Mouse (Mus musculus) embryo, embryonic 11.5 days (tissue): ENCODE measurements at regions not wholly inside any gene's neighbourhood (a gene's known extent, or its start where the extent isn't known, plus 50 kb on each side); places are given as distances from the start of the nearest gene placed in this dataset.

Experiments used
- DNase-seq: peaks from one replicate; pipeline ENCODE4 v3.0.0-alpha.2; 2012; ENCODE audit warnings: low read depth, low spot score

GRCm38 (mm10) chr14:78225677-78226076, 82.2 kb downstream of the Tnfsf11 start:
- DNase-seq: no peak

GRCm38 (mm10) chr14:78216229-78216963, 91.4 kb downstream of the Tnfsf11 start:
- no peak for DNase-seq

GRCm38 (mm10) chr14:78215491-78215890, 92.4 kb downstream of the Tnfsf11 start:
- DNase-seq: no peak

- no peak for DNase-seq
These were observed 103.3 kb downstream of the Tnfsf11 start for GRCm38 (mm10) chr14:78204566-78204863.

GRCm38 (mm10) chr14:78203726-78204565, 103.9 kb downstream of the Tnfsf11 start:
- DNase-seq: no peak

- no peak for DNase-seq
These were observed 105.1 kb downstream of the Tnfsf11 start for GRCm38 (mm10) chr14:78202781-78203180.

- DNase-seq: no peak
These were observed 108.7 kb upstream of the Fam216b start for GRCm38 (mm10) chr14:78197483-78197882.

- DNase-seq: peak; percentile 17
These were observed 90.8 kb upstream of the Fam216b start for GRCm38 (mm10) chr14:78179576-78179975.

- DNase-seq: no peak
These were observed 84.6 kb upstream of the Fam216b start for GRCm38 (mm10) chr14:78173451-78173850.

- DNase-seq: no peak
These were observed 84.1 kb upstream of the Fam216b start for GRCm38 (mm10) chr14:78172956-78173355.

GRCm38 (mm10) chr14:78160819-78161218, 72.0 kb upstream of the Fam216b start:
- no peak for DNase-seq

GRCm38 (mm10) chr14:78159567-78159966, 70.8 kb upstream of the Fam216b start:
- no peak for DNase-seq

GRCm38 (mm10) chr14:78157660-78158059, 68.9 kb upstream of the Fam216b start:
- DNase-seq: no peak

GRCm38 (mm10) chr14:78148851-78149250, 60.0 kb upstream of the Fam216b start:
- no peak for DNase-seq

- DNase-seq: no peak
These were observed 54.9 kb upstream of the Fam216b start for GRCm38 (mm10) chr14:78143751-78144150.
